Mouse (Mus musculus): ENCODE measurements around the gene Gm43518. TPM values are rescaled to one million over a fixed set of nuclear protein-coding genes. Genes with fewer than 3 reads are reported as not detected.

Gm43518 gene
- polyA plus RNA-seq, 1 experiment from 2014 or later = 2.0 TPM

- WGBS = under 1% methylated on average over 56 of the region's 56 CpGs
- Histone ChIP-seq H3K27me3 (ENCODE audit: control insufficient read depth, insufficient read depth, low read depth, low read length) (no peaks in the 10 kb centered on the region), H3K9me3 (ENCODE audit: control insufficient read depth, low read length) (no peaks in the 10 kb centered on the region), H3K4me1 (replicated peaks; ENCODE audit: control insufficient read depth, insufficient read depth, low read length) (peaks cover 4% of the 10 kb centered on the region), H3K9ac (ENCODE audit: low read length) (peak within 1 kb of the TSS; percentile 99), H3K27ac (ENCODE audit: low read length) (peak within 1 kb of the TSS; percentile 92), H3K36me3 (ENCODE audit: control insufficient read depth, insufficient read depth, low read length) (peaks cover 18% of the 10 kb centered on the region; the same call in 1 of the 2 replicates), H3K4me2 (ENCODE audit: low read depth, low read length) (peak within 1 kb of the TSS; percentile 86), H3K4me3 (ENCODE audit: low read length) (peak within 1 kb of the TSS; percentile 86)
- ATAC-seq (ENCODE audit: low read depth) = peak; percentile 99
Observed at GRCm38 (mm10) chr5:123930508-123930989, 3.3 kb downstream of the Gm43518 start, which contains the start of gene Ccdc62. Gene Ccdc62, plus strand, starts transcription at chr5:123930679.

- peaks cover 4% of the 10 kb centered on the region for H3K4me1 ChIP-seq (replicated peaks; ENCODE audit: control insufficient read depth, insufficient read depth, low read length)
- H3K36me3 ChIP-seq (ENCODE audit: control insufficient read depth, insufficient read depth, low read length) = peaks cover 15% of the 10 kb centered on the region; the same call in 1 of the 2 replicates
- H3K4me3 ChIP-seq (ENCODE audit: low read length) = peak overlapping the region; percentile 86
- H3K27me3 ChIP-seq (ENCODE audit: control insufficient read depth, insufficient read depth, low read depth, low read length) = no peaks in the 10 kb centered on the region
- peak overlapping the region; percentile 89 for H3K27ac ChIP-seq (ENCODE audit: low read length)
- 44% methylated on average over 13 of the region's 13 CpGs for WGBS
- peak; percentile 14; the same call in 1 of the 2 replicates for ATAC-seq (ENCODE audit: low read depth)
- no peaks in the 10 kb centered on the region for H3K9me3 ChIP-seq (ENCODE audit: control insufficient read depth, low read length)
- peak overlapping the region; percentile 99 for H3K9ac ChIP-seq (ENCODE audit: low read length)
- peak overlapping the region; percentile 86 for H3K4me2 ChIP-seq (ENCODE audit: low read depth, low read length)
Observed at GRCm38 (mm10) chr5:123931131-123931530, 3.9 kb downstream of the Gm43518 start.

GRCm38 (mm10) chr5:123932927-123933326, 5.7 kb downstream of the Gm43518 start:
- Histone ChIP-seq H3K9me3 (ENCODE audit: control insufficient read depth, low read length) (no peaks in the 10 kb centered on the region), H3K36me3 (ENCODE audit: control insufficient read depth, insufficient read depth, low read length) (peaks cover 3% of the 10 kb centered on the region; the same call in 1 of the 2 replicates), H3K9ac (ENCODE audit: low read length) (no peak overlapping the region), H3K4me1 (replicated peaks; ENCODE audit: control insufficient read depth, insufficient read depth, low read length) (peaks cover 4% of the 10 kb centered on the region), H3K27ac (ENCODE audit: low read length) (no peak overlapping the region), H3K4me2 (ENCODE audit: low read depth, low read length) (no peak overlapping the region), H3K4me3 (ENCODE audit: low read length) (no peak overlapping the region), H3K27me3 (ENCODE audit: control insufficient read depth, insufficient read depth, low read depth, low read length) (no peaks in the 10 kb centered on the region)
- ATAC-seq (ENCODE audit: low read depth) = no peak

GRCm38 (mm10) chr5:123933556-123933955, 6.3 kb downstream of the Gm43518 start:
- no peak for ATAC-seq (ENCODE audit: low read depth)
- Histone ChIP-seq H3K9me3 (ENCODE audit: control insufficient read depth, low read length) (no peaks in the 10 kb centered on the region), H3K4me2 (ENCODE audit: low read depth, low read length) (no peak overlapping the region), H3K4me3 (ENCODE audit: low read length) (no peak overlapping the region), H3K36me3 (ENCODE audit: control insufficient read depth, insufficient read depth, low read length) (0 out of 2 replicates have a peak, but pooled peaks cover 2% of the 10 kb centered on the region), H3K27ac (ENCODE audit: low read length) (no peak overlapping the region), H3K9ac (ENCODE audit: low read length) (no peak overlapping the region), H3K4me1 (replicated peaks; ENCODE audit: control insufficient read depth, insufficient read depth, low read length) (peaks cover 4% of the 10 kb centered on the region), H3K27me3 (ENCODE audit: control insufficient read depth, insufficient read depth, low read depth, low read length) (no peaks in the 10 kb centered on the region)
- WGBS = 85% methylated on average over 12 of the region's 12 CpGs

- peaks cover 4% of the 10 kb centered on the region for H3K4me1 ChIP-seq (replicated peaks; ENCODE audit: control insufficient read depth, insufficient read depth, low read length)
- H3K9me3 ChIP-seq (ENCODE audit: control insufficient read depth, low read length) = no peaks in the 10 kb centered on the region
- H3K4me2 ChIP-seq (ENCODE audit: low read depth, low read length) = no peak overlapping the region
- H3K27ac ChIP-seq (ENCODE audit: low read length) = no peak overlapping the region
- no peak overlapping the region for H3K4me3 ChIP-seq (ENCODE audit: low read length)
- peak overlapping the region; percentile 23; the same call in 1 of the 2 replicates for H3K9ac ChIP-seq (ENCODE audit: low read length)
- WGBS = 37% methylated on average over 18 of the region's 18 CpGs
- ATAC-seq (ENCODE audit: low read depth) = no peak
- H3K36me3 ChIP-seq (ENCODE audit: control insufficient read depth, insufficient read depth, low read length) = 0 out of 2 replicates have a peak, but pooled peaks cover 2% of the 10 kb centered on the region
- H3K27me3 ChIP-seq (ENCODE audit: control insufficient read depth, insufficient read depth, low read depth, low read length) = no peaks in the 10 kb centered on the region
Observed at GRCm38 (mm10) chr5:123933957-123934591, 6.9 kb downstream of the Gm43518 start.

- Histone ChIP-seq H3K4me1 (replicated peaks; ENCODE audit: control insufficient read depth, insufficient read depth, low read length) (peaks cover 4% of the 10 kb centered on the region), H3K4me3 (ENCODE audit: low read length) (no peak overlapping the region), H3K9ac (ENCODE audit: low read length) (no peak overlapping the region), H3K4me2 (ENCODE audit: low read depth, low read length) (no peak overlapping the region), H3K27me3 (ENCODE audit: control insufficient read depth, insufficient read depth, low read depth, low read length) (no peaks in the 10 kb centered on the region), H3K36me3 (ENCODE audit: control insufficient read depth, insufficient read depth, low read length) (no peaks in the 10 kb centered on the region), H3K9me3 (ENCODE audit: control insufficient read depth, low read length) (no peaks in the 10 kb centered on the region), H3K27ac (ENCODE audit: low read length) (no peak overlapping the region)
- no peak for ATAC-seq (ENCODE audit: low read depth)
- 82% methylated on average over 5 of the region's 5 CpGs for WGBS
Observed at GRCm38 (mm10) chr5:123935931-123936330, 8.7 kb downstream of the Gm43518 start.

GRCm38 (mm10) chr5:123938479-123938878, 11.3 kb downstream of the Gm43518 start:
- Histone ChIP-seq H3K27me3 (ENCODE audit: control insufficient read depth, insufficient read depth, low read depth, low read length) (no peaks in the 10 kb centered on the region), H3K4me3 (ENCODE audit: low read length) (no peak overlapping the region), H3K4me1 (replicated peaks; ENCODE audit: control insufficient read depth, insufficient read depth, low read length) (no peaks in the 10 kb centered on the region), H3K9me3 (ENCODE audit: control insufficient read depth, low read length) (no peaks in the 10 kb centered on the region), H3K4me2 (ENCODE audit: low read depth, low read length) (no peak overlapping the region), H3K9ac (ENCODE audit: low read length) (no peak overlapping the region), H3K27ac (ENCODE audit: low read length) (no peak overlapping the region), H3K36me3 (ENCODE audit: control insufficient read depth, insufficient read depth, low read length) (no peaks in the 10 kb centered on the region)
- no peak for ATAC-seq (ENCODE audit: low read depth)
- WGBS = 89% methylated on average over 5 of the region's 5 CpGs

GRCm38 (mm10) chr5:123946546-123946945, 19.3 kb downstream of the Gm43518 start:
- WGBS = 51% methylated on average over 4 of the region's 4 CpGs
- no peaks in the 10 kb centered on the region for H3K27me3 ChIP-seq (ENCODE audit: control insufficient read depth, insufficient read depth, low read depth, low read length)
- H3K4me3 ChIP-seq (ENCODE audit: low read length) = no peak overlapping the region
- ATAC-seq (ENCODE audit: low read depth) = no peak
- no peak overlapping the region for H3K9ac ChIP-seq (ENCODE audit: low read length)
- H3K9me3 ChIP-seq (ENCODE audit: control insufficient read depth, low read length) = no peaks in the 10 kb centered on the region
- H3K36me3 ChIP-seq (ENCODE audit: control insufficient read depth, insufficient read depth, low read length) = no peaks in the 10 kb centered on the region
- no peak overlapping the region for H3K27ac ChIP-seq (ENCODE audit: low read length)
- H3K4me2 ChIP-seq (ENCODE audit: low read depth, low read length) = no peak overlapping the region
- no peaks in the 10 kb centered on the region for H3K4me1 ChIP-seq (replicated peaks; ENCODE audit: control insufficient read depth, insufficient read depth, low read length)

- 52% methylated on average over 7 of the region's 7 CpGs for WGBS
- peak; percentile 56 for ATAC-seq (ENCODE audit: low read depth)
Observed at GRCm38 (mm10) chr5:123947041-123947761, 20.0 kb downstream of the Gm43518 start.

More at GRCm38 (mm10) chr5:123947041-123947761, 20.0 kb downstream of the Gm43518 start:
- H3K9me3 ChIP-seq (ENCODE audit: control insufficient read depth, low read length) = no peaks in the 10 kb centered on the region
- H3K36me3 ChIP-seq (ENCODE audit: control insufficient read depth, insufficient read depth, low read length) = no peaks in the 10 kb centered on the region
- no peak overlapping the region for H3K4me3 ChIP-seq (ENCODE audit: low read length)
- no peak overlapping the region for H3K4me2 ChIP-seq (ENCODE audit: low read depth, low read length)
- no peak overlapping the region for H3K27ac ChIP-seq (ENCODE audit: low read length)
- H3K27me3 ChIP-seq (ENCODE audit: control insufficient read depth, insufficient read depth, low read depth, low read length) = no peaks in the 10 kb centered on the region
- no peak overlapping the region for H3K9ac ChIP-seq (ENCODE audit: low read length)
- H3K4me1 ChIP-seq (replicated peaks; ENCODE audit: control insufficient read depth, insufficient read depth, low read length) = no peaks in the 10 kb centered on the region

Measured in lung, embryonic 16.5 days (tissue).